Mouse (Mus musculus) megakaryocyte, embryonic 14.5 days (primary cell): ENCODE results near the gene Stau1.

ENCODE experiments used
- FLI1 ChIP-seq: IDR thresholded peaks from 2 replicates; pipeline ENCODE4 v1.6.1; 2012; ENCODE audit warnings: low read length, inconsistent platforms, mixed read lengths
- GATA1 ChIP-seq: IDR thresholded peaks from 3 replicates; pipeline ENCODE4 v1.6.1; 2012; ENCODE audit warnings: mixed read lengths, low read length, inconsistent platforms, borderline replicate concordance

GRCm38 (mm10) chr2:166909729-166910128, 86.4 kb downstream of the Stau1 start:
- TF ChIP-seq GATA1 (no peak), FLI1 (no peak)
